Mouse (Mus musculus): ENCODE results near the gene Tagln2. TPM values are rescaled to one million over a fixed set of nuclear protein-coding genes. Genes with fewer than 3 reads are reported as not detected.

The Tagln2 gene
- polyA plus RNA-seq, 1 experiment from 2014 or later: 104 TPM

- peak overlapping the region; percentile 77 for H3K4me3 ChIP-seq (ENCODE audit: low read depth, low read length)
- peaks cover 29% of the 10 kb centered on the region for H3K4me1 ChIP-seq (ENCODE audit: insufficient read depth)
- WGBS (ENCODE audit: insufficient replicate concordance): under 1% methylated on average over 55 of the region's 56 CpGs
- peak overlapping the region; percentile 93 for H3K27ac ChIP-seq (ENCODE audit: low read depth)
- H3K4me2 ChIP-seq (ENCODE audit: low read depth, low read length): peak overlapping the region; percentile 78
- no peaks in the 10 kb centered on the region for H3K27me3 ChIP-seq (ENCODE audit: insufficient read depth, low read length)
- TF ChIP-seq CTCF (IDR thresholded peaks at IDR 0.05; ENCODE audit: low read depth): no peak
- no peak for TF ChIP-seq EP300 (IDR thresholded peaks at IDR 0.05; ENCODE audit: low read depth)
- ATAC-seq: peak; percentile 82
- peak overlapping the region; percentile 83 for H3K9ac ChIP-seq (replicated peaks)
- DNase-seq: peak; percentile 86
- H3K9me3 ChIP-seq (ENCODE audit: low read length): no peaks in the 10 kb centered on the region
- peaks cover 6% of the 10 kb centered on the region for H3K36me3 ChIP-seq (replicated peaks; ENCODE audit: insufficient read depth, low read length)
Measured at GRCm38 (mm10) chr1:172500451-172501370, 864 bp downstream of the Tagln2 start.

GRCm38 (mm10) chr1:172501371-172502144 lies 1.7 kb downstream of the Tagln2 start:
- TF ChIP-seq CTCF (IDR thresholded peaks at IDR 0.05; ENCODE audit: low read depth): peak; percentile 27; the same call in 1 of the 2 replicates
- TF ChIP-seq EP300 (IDR thresholded peaks at IDR 0.05; ENCODE audit: low read depth): no peak
- peak overlapping the region; percentile 93 for H3K27ac ChIP-seq (ENCODE audit: low read depth)
- ATAC-seq: peak; percentile 10; the same call in 1 of the 2 replicates
- peak overlapping the region; percentile 83 for H3K9ac ChIP-seq (replicated peaks)
- peak overlapping the region; percentile 77 for H3K4me3 ChIP-seq (ENCODE audit: low read depth, low read length)
- peak overlapping the region; percentile 78 for H3K4me2 ChIP-seq (ENCODE audit: low read depth, low read length)
- 5% methylated on average over 13 of the region's 13 CpGs for WGBS (ENCODE audit: insufficient replicate concordance)
- H3K27me3 ChIP-seq (ENCODE audit: insufficient read depth, low read length): no peaks in the 10 kb centered on the region
- DNase-seq: peak; percentile 70
- H3K36me3 ChIP-seq (replicated peaks; ENCODE audit: insufficient read depth, low read length): peaks cover 11% of the 10 kb centered on the region
- H3K9me3 ChIP-seq (ENCODE audit: low read length): no peaks in the 10 kb centered on the region
- peaks cover 29% of the 10 kb centered on the region for H3K4me1 ChIP-seq (ENCODE audit: insufficient read depth)

- Histone ChIP-seq H3K27ac (ENCODE audit: low read depth) (peak overlapping the region; percentile 93), H3K4me3 (ENCODE audit: low read depth, low read length) (peak overlapping the region; percentile 77), H3K4me1 (ENCODE audit: insufficient read depth) (peaks cover 29% of the 10 kb centered on the region), H3K4me2 (ENCODE audit: low read depth, low read length) (peak overlapping the region; percentile 78), H3K9me3 (ENCODE audit: low read length) (no peaks in the 10 kb centered on the region), H3K36me3 (replicated peaks; ENCODE audit: insufficient read depth, low read length) (peaks cover 19% of the 10 kb centered on the region), H3K27me3 (ENCODE audit: insufficient read depth, low read length) (no peaks in the 10 kb centered on the region), H3K9ac (replicated peaks) (peak overlapping the region; percentile 83)
- no peak for TF ChIP-seq EP300 (IDR thresholded peaks at IDR 0.05; ENCODE audit: low read depth)
- TF ChIP-seq CTCF (IDR thresholded peaks at IDR 0.05; ENCODE audit: low read depth): no peak
- peak; percentile 49 for DNase-seq
- 17% methylated on average over 12 of the region's 13 CpGs for WGBS (ENCODE audit: insufficient replicate concordance)
- no peak for ATAC-seq
Measured at GRCm38 (mm10) chr1:172502145-172503110, 2.6 kb downstream of the Tagln2 start.

GRCm38 (mm10) chr1:172503111-172503997 lies 3.5 kb downstream of the Tagln2 start:
- H3K9me3 ChIP-seq (ENCODE audit: low read length): no peaks in the 10 kb centered on the region
- 34% methylated on average over 14 of the region's 14 CpGs for WGBS (ENCODE audit: insufficient replicate concordance)
- peaks cover 35% of the 10 kb centered on the region for H3K4me1 ChIP-seq (ENCODE audit: insufficient read depth)
- H3K4me3 ChIP-seq (ENCODE audit: low read depth, low read length): peak overlapping the region; percentile 77
- DNase-seq (peak; percentile 50), ATAC-seq (no peak)
- H3K27ac ChIP-seq (ENCODE audit: low read depth): peak overlapping the region; percentile 93
- peak overlapping the region; percentile 78 for H3K4me2 ChIP-seq (ENCODE audit: low read depth, low read length)
- peaks cover 26% of the 10 kb centered on the region for H3K36me3 ChIP-seq (replicated peaks; ENCODE audit: insufficient read depth, low read length)
- H3K27me3 ChIP-seq (ENCODE audit: insufficient read depth, low read length): no peaks in the 10 kb centered on the region
- TF ChIP-seq EP300 (IDR thresholded peaks at IDR 0.05; ENCODE audit: low read depth): no peak
- TF ChIP-seq CTCF (IDR thresholded peaks at IDR 0.05; ENCODE audit: low read depth): no peak
- H3K9ac ChIP-seq (replicated peaks): peak overlapping the region; percentile 83; the same call in 1 of the 2 replicates

GRCm38 (mm10) chr1:172504756-172505155 lies 4.9 kb downstream of the Tagln2 start:
- no peaks in the 10 kb centered on the region for H3K27me3 ChIP-seq (ENCODE audit: insufficient read depth, low read length)
- H3K9me3 ChIP-seq (ENCODE audit: low read length): no peaks in the 10 kb centered on the region
- TF ChIP-seq CTCF (IDR thresholded peaks at IDR 0.05; ENCODE audit: low read depth): no peak
- no peak for TF ChIP-seq EP300 (IDR thresholded peaks at IDR 0.05; ENCODE audit: low read depth)
- H3K4me2 ChIP-seq (ENCODE audit: low read depth, low read length): no peak overlapping the region
- no peak overlapping the region for H3K4me3 ChIP-seq (ENCODE audit: low read depth, low read length)
- H3K36me3 ChIP-seq (replicated peaks; ENCODE audit: insufficient read depth, low read length): peaks cover 26% of the 10 kb centered on the region
- ATAC-seq (no peak), DNase-seq (no peak)
- H3K4me1 ChIP-seq (ENCODE audit: insufficient read depth): peaks cover 37% of the 10 kb centered on the region
- H3K9ac ChIP-seq (replicated peaks): no peak overlapping the region
- WGBS (ENCODE audit: insufficient replicate concordance): 69% methylated on average over 8 of the region's 8 CpGs
- no peak overlapping the region for H3K27ac ChIP-seq (ENCODE audit: low read depth)
